Mouse (Mus musculus) natural killer cell, adult 2 months (primary cell): ENCODE measurements at regions not wholly inside any gene's neighbourhood (a gene's known extent, or its start where the extent isn't known, plus 50 kb on each side); places are given as distances from the start of the nearest gene placed in this dataset.

Experiments
- DNase-seq, 2 experiments: peaks; one replicate each; pipeline ENCODE4 v3.0.0; 2022; ENCODE audit warnings: low spot score in 2 of 2

- DNase-seq, result no peak
These were observed 129.0 kb upstream of the Tmem164 start for GRCm38 (mm10) chrX:142552196-142552595.

DNA sequence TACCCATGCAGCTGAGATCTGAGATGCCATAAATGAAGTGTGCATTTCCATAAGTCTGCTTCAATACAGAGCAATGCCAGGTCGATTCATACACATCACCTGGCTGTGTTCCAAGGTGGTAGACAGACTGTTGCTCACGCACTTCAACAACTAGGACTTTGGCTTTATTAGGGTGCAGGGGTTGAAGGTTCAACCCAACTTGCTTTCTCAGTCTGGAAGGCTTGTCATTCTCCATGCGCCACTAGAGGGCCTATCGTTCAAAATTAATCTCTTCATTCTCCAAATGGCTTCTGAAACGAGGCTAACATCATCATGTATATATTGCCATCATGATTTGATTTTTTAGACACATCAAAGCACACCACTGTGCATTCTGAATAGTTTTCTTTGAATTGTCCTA, 127.0 kb upstream of the Tmem164 start:
- DNase-seq, result no peak

- no peak for DNase-seq
These were observed 123.7 kb upstream of the Tmem164 start for GRCm38 (mm10) chrX:142557496-142557895.

GRCm38 (mm10) chrX:142560209-142560912, 120.8 kb upstream of the Tmem164 start:
- DNase-seq, result no peak

DNA sequence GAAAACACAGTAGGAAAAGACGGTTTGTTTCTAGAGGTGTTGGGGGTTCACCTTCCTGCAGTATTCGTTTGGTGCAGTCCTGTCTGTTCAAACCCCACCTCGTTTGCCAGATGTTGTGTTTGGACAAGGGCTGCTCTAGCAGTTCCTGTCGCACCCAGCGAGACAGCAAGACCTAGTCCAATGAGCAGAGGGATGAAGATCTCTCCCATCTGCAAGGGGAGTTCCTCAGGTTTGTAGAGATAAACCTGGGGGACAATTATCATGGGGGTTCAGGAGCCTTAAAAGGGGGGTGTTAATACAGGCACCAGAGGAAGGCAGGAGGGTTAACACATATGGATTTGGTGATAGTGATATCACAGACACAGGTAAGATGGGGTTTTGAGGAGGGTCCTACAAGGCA, 119.4 kb upstream of the Tmem164 start:
- no peak for DNase-seq

- no peak for DNase-seq
These were observed 117.0 kb upstream of the Tmem164 start for GRCm38 (mm10) chrX:142564186-142564585.

DNA sequence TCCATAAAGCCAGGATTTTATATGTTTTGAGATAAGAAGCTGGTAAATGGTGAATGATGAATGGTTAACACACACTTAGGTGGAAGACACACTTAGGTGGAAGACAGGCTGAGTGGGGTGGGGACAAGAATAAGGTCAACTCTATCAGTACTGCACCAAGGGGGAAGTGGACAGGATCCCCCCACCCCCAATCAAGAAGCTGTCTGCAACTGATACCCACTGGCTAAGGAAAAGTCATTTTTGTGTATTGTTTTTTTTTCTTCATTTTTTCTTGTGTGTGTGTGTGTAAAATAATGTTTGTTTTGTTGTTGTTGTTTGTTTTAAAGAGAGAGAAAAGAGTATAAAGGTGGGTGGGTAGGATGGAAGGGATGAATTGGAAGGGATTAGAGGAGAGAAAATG, 109.4 kb upstream of the Tmem164 start:
- no peak for DNase-seq

- DNase-seq, result no peak
These were observed 107.2 kb upstream of the Tmem164 start for GRCm38 (mm10) chrX:142574022-142574421.

DNA sequence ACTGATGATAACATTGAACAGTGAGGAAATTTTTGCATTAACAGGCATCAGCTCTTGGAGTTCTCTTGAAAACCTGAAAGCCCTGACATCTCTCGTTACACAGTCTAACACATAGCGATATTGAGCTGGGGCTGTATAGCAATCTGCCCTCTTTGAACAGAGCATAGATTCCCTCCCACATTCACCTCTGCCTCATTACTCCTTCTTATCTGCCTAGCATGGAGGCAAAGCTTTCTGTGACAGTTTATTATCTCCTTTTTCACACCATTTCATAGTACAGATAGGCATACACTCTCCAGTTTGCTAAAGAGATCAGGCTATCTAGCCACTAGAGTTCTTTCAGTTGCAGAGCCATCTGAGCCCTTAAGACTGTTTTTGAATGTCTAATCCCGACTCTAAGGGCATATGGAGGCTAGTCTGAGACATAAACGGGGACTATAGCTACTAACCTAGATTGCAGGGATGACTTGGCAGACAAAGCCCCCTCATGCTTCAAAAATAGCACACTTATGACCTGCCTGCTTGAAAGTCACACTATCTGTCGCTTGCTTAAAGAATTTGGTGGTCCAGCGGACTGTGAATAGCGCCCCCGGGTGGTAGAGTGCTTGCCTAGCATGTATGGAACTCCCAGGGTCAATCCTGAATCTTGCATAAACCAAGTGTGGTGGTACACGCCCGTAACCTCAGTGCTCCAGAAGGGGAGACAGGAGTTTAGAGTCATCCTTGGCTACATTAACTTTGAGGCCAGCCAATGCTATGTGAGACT, 106.1 kb upstream of the Tmem164 start:
- no peak for DNase-seq

DNA sequence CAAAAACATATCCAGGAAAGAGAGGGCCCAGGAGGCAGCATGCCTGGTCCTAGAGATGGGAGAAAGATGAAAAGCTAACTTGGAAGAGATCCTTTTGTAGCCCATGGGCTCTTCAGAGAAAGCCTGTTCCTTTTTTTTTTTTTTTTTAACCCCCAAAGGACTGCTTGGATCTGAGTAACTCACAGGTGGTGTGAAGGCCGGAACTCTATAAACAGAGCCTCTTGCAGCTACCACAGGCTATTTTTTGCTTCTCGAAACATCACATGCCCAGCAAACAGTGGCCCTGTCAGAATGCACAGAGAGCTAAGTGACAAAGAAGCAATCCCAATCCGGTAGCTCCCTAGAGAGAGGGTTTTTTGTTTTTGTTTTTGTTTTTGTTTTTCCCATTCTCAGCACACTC, 105.1 kb upstream of the Tmem164 start:
- DNase-seq, result no peak

GRCm38 (mm10) chrX:142577449-142578081, 103.6 kb upstream of the Tmem164 start:
- DNase-seq, result no peak

GRCm38 (mm10) chrX:142585281-142585680, 95.9 kb upstream of the Tmem164 start:
- no peak for DNase-seq

DNA sequence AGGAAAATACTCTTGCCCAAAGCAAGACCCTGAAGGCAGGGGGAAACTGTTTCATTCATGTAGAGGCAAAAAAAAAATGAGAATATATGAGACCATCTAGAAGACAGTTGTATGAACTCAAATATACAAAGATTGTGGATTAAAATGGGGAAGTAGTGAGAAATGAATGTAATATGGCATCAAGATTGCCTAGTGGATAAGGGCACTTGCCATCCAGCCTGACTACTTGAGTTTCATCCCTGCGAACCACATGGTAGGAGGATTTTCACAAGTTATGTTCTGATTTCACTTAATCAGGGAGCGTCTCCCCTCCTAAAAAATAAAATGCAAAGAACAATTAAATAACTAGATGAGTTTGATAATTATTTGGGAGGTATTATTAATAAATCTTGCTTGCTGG, 81.8 kb upstream of the Tmem164 start:
- no peak for DNase-seq

DNA sequence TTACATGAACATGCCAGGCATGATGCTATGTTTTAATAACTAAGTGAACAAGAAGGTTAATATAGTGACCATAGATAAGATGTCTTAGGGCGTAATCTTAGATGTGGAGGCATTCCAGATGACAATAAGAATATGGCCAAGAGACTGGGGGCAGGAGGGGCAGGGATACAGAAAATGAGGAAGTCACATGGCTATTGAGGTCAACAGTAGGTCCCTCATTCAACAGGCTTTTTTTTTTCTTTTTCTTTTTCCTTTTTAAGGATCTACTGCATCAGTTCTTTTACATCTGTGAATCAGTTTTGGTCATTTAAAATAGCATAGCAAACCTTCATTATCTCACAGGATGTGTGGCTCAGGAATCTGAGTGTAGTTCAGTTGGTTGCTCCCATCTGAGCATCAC, 80.4 kb upstream of the Tmem164 start:
- no peak for DNase-seq

DNA sequence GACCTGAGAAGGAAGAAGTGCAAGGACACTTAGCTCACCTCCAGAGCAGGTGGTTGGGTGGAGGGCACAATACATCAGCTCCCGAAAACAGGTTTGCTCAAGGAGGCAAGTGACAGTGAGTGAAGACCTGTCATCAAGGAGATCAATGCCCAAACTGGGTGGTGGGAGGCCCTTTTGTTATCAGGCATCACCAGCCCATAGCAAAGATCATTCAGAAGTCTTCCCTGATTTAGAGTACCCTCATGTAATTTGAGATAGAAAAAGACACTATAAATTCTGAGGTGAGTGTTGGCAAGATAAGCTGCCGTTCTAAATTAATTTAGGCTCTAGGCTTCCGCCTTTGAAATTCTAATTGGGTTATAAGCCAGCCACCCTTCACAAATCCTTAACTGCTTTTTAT, 76.1 kb upstream of the Tmem164 start:
- no peak for DNase-seq

DNA sequence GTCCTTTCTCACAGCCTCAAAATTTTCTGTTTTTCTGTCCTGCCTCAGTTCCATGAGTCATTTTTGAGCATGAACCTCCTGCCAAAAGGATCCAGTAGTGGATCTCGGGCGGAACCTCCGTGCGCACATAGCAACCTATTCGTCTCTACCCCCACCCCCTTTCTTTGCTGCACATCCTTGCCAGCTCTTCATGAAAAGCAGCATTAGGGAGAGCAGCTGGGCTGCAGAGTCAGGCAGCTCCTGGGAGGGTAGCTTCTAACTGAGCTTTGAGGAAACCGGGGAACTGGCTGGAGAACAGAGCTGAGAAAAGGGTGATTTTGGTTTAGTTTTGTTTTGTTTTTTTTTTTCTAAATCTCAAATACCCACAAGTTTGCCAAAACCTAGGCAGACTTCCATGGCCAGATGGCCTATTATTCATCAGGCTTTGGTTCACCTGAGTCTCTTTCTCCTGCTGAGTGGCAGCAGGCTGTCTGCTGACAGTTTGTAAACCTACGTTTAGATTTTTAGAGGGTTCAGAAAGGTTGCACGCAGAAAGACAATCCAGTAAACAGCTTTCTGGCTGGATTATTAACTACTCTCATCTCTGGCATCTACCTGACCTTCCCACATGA, 74.5 kb upstream of the Tmem164 start:
- no peak for DNase-seq

GRCm38 (mm10) chrX:142616189-142616872, 64.9 kb upstream of the Tmem164 start:
- no peak for DNase-seq

- DNase-seq, result no peak
These were observed 62.8 kb upstream of the Tmem164 start for GRCm38 (mm10) chrX:142618389-142618788.

GRCm38 (mm10) chrX:142623359-142623758, 57.8 kb upstream of the Tmem164 start:
- no peak for DNase-seq

- no peak for DNase-seq
These were observed 57.3 kb upstream of the Tmem164 start for GRCm38 (mm10) chrX:142623882-142624281.
